Mouse (Mus musculus): Measurements from ENCODE around the gene Ccnb1ip1. TPM values are rescaled to one million over a fixed set of nuclear protein-coding genes. Genes with fewer than 3 reads are reported as not detected.
"Not testable (repeated sequence)": the region's sequence is repeated elsewhere in the genome, so short reads cannot be mapped to it uniquely, and the experiment has no call there.

Ccnb1ip1 gene
- not detected for total RNA-seq (2021)
- long read RNA-seq, experiment 1, result 0 reads
- long read RNA-seq, experiment 2, result 0 reads

DNA sequence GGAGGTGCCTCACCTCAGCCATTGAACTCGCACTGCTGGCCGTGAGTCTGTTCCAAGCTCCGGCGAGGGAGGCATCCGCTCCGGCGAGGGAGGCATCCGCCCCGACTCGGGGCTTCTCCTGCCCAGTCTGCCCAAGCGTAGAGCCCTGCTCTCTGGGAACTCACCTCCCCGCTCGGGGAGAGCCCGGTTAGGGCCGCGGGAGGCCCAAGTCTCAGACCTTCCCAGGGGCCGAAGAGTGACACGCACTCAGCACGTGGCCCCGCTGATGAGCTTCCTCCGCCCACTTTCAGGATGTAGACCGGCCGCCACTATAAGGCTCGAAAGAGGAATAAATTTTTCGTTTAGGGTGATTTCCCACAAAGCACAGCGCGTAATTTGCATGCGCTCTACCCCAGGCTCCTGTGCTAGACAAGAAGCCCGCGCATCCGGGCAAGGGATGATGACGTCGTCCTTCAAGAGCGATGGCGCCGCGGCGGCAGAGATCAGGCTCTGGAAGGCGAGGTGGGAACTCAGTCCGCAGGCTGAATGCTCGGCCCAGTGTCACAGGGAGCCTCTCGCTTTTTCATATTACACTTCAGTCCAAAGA, at the start of gene Ccnb1ip1, which contains the start of gene Parp2:
Ccnb1ip1 (minus strand) TSS at position 246 of the 586 bp plus-strand sequence.
Parp2 (plus strand) TSS at position 355 of the 586 bp plus-strand sequence.
- peak; percentile 98 to 99 for DNase-seq

DNA sequence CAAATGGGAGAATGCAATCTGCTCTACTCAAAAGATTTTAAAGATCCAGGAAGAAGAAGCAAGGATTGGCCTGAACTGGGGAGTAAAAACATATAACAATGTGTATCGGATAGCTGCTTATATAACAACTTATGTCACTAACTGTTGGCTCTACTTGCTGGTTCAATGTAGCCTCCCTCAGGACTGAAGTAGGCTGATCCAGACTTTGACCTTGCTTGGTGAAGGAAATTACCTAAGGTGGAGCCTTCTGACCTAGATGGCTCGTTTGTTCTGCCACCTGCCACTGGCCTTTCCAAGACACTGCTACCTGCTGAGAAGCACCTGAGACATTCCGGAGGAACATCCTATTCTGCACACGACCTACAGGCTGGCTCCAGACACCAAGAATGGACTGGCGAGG, 48.3 kb upstream of the Ccnb1ip1 start:
- no peak for DNase-seq

DNA sequence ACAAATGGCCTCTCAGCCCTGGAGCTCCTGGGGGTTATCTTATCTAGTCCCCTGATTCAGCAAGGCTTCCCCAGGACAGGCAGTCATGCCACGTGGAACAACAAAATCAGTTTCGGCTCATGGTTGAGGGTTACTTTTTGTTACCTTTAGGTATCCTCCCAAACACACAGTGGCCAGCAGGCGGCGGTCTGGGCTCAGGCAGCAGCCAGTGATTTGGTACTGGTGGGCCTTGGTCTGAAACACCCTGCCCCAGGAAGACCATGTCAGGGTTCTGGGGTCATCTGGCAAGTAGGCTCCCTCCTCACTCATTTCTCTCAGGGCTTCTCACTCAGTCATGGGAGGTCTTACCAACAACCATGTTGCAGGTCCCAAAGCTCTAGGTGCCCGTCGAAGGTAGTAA, 29.7 kb upstream of the Ccnb1ip1 start:
- DNase-seq, result peak in 1 of 2 experiments; percentile 9

DNA sequence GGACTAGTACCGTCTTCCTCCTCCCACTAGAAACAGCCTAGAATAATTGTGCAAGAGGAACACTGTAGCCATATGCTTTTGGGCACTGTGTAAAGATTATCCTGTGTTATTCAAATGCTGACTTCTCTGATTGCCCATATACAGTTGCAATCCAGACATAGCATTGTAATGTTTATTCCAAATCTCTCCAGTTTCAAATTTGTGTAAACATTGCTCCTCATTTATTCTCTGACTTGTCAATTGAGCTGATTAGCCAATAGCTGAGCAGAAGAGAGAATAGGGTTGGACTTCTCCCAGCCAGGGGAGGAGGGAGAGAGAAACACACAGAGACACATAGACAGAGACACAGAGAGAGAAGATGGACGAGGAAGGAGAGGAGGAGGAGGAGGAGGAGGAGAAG, 26.9 kb upstream of the Ccnb1ip1 start:
- no peak for DNase-seq

DNA sequence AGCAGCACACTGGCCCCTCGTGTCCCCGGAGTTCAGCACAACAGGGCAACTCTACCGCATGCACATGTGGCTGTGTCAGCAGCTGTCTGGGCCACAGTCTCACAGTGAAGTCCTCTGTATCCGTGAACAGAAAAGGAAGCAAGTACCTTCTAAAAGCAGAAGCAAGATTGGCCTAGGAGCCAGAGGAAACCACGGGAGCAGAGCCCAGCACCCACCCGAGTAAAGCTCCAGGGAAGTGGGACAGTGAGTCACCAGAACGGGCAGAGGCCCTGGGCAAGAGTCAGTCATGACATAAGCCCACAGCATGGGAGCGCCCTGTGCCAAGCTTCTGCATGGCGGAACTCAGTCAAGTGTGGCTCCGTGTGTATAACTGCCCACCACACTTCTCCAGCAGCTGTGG, 26.4 kb upstream of the Ccnb1ip1 start:
- DNase-seq, result peak; percentile 28 to 71

DNA sequence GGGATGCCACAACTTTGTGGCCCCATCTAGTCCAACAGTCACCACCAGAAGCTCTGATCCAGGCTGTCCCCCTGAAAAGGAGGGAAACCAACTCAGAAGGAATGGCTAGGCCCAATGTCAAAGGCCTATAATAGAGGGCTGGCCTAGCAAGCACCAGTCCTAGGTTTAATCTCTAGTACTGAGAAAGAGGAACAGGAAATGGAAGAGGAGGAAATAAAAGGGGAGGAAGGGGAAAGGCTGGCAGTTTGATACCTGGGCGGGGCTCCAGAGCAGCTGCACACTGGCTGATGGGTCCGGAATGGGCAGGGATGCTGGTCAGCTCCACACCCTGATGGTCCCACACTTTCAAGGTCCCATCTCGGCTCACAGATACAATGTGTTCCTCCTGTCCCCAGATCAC, 22.3 kb upstream of the Ccnb1ip1 start:
- peak in 1 of 2 experiments; percentile 57 for DNase-seq

DNA sequence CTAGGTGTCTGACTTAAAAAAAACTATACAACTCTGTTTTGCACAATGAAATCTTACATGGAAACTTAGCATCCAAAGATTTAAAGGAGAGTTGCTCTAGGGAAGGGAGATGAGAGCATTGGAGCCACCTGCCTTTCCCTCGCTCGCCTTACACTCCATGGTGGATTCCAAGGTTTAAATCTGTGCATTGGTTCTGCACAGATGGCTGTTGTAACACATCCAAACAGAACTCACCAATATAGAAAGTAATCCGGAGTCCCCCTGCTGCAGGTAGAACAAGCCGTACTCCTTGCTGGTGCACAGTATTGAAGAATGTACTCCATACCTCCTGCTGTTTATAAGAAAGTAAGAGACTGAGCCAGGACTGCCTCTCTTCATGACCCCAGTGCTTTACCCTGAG, 19.0 kb upstream of the Ccnb1ip1 start:
- no peak for DNase-seq

DNA sequence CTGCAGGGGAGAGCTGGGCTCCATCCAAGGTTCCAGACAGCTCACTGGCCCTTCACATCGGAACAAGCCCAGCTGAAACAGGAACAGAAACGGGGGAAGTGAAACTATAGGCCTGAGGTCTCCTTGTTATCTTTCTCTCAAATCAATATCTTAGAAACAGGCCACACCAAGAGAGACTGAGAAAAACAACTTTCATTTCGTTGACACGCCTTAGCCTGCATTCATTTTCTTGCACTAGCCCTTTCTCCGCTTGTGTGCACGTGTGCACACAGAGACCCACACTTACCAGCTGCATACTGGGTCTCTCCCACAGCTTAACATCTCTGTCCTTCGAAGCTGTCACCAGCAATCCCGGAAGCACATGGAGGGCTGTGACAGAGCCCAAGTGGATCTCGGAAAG, 16.7 kb upstream of the Ccnb1ip1 start:
- DNase-seq, result peak in 1 of 2 experiments; percentile 53

DNA sequence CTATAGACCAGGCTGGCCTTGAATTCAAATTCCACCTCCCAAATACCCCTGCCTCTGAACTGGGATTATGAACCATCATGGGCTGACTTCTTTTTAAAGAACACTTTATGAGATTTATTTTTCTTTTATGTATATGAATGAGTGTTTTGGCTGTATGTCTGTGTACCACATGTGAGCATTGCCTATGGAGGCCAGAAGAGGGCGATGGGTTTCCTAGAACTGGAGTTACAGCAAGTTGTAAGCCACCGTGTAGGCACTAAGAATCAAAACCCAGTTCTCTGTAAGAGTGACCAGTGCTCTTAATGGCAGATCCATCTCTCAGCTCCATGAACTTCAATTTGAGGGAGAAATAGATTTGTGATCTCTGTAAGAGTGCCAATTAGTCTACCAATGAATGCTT, 15.7 kb upstream of the Ccnb1ip1 start:
- no peak for DNase-seq

DNA sequence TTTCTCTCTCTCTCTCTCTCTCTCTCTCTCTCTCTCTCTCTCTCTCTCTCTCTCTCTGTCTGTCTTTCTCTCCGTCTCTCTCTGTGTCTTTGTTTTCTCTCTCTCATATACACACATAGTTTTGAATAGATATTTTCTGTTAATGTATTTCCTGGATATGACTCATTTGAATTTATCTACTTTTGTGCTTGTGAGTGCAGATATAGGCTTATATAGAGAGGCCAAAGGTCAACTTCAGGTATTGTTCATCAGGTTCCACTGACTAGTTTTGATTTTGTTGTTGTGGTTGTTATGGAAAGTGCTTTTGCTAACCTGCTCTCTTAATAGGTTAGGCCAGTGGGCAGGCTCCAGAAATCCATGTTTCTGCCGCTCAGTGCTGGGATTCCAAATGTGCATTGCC, 5.5 kb upstream of the Ccnb1ip1 start:
- DNase-seq, result no peak

DNA sequence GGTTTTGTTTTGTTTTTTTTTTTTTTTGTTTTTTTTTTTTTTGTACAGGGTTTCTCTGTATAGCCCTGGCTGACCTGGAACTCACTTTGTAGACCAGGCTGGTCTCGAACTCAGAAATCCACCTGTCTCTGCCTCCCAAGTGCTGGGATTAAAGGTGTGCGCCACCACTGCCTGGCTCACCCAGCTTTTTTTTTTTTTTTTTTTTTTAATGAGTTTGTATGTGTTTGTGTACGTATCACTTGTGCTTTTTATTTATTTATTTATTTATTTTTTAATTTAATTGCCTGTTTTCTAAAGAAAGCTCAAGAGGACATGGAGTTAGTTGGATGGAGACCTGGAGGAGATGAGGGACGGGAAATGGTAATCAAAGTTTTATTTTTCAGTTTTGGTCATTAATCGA, 1.1 kb downstream of the Ccnb1ip1 start:
- DNase-seq, result not testable (repeated sequence)

DNA sequence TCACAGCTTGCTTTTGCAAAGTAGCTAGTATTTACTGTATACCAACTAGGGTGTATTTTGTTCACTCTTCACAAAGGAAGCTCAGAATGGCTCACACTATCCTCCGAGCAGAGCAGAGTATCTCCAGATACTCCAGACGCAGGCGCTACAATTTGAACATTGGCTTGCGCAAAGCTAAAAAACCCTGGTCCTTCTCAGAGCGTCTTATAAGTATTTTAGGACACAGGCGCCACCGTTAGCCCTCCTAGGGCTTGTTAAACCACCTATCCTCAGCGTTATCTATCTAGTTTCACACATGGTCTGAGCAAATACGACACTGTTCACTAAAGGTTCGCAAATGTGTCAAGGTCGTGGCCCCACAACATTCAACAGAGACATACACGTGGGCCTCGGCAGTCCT, 2.8 kb downstream of the Ccnb1ip1 start:
- no peak for DNase-seq

DNA sequence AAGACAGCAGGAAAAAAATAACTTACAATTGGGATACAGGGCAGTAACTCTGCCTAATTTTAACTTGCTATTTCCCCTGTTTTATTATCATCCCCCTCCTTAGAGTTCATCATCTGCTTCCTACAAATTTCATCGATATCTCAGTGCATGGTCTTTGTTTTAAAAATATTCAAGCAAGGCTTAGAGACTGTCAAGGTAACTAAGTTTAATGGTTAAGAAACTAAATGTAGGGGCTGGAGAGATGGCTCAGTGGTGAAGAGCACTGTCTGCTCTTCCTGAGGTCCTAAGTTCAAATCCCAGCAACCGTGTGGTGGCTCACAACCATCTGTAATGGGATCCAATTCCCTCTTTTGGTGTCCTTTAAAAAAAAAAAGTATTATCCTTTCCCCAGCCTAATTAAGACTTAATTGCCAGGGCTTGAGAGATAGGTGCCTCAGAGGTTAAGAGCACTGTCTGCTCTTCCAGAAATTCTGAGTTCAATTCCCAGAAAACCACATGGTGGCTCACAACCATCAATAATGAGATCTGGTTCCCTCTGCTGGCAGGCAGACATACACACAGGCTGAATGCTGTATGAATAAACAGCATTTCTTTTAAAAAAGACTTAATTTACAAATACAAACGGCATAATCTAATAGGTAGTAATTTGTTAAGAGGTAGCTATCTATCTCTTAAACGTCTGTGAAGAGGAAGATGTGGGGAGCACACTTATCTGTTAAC, 4.5 kb downstream of the Ccnb1ip1 start:
- DNase-seq, result no peak

DNA sequence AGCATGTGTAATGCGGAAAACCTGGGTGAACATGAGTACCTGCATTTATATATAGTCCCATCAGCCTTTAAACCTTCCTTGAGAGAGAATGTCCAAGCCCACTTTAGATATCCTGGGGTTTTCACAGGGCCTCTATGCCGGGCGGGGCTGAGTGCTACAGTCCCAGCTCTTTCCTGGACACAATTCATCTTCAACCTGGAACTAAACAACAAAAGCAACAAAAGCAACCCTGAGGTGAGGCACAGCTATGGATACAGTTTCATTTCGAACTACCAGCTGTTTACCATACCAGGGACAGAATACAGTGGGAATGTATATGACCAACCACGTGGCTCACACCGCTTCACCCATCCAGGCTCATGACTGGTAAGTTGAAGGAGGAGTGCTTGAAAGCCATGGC, 5.1 kb downstream of the Ccnb1ip1 start:
- DNase-seq, result no peak

DNA sequence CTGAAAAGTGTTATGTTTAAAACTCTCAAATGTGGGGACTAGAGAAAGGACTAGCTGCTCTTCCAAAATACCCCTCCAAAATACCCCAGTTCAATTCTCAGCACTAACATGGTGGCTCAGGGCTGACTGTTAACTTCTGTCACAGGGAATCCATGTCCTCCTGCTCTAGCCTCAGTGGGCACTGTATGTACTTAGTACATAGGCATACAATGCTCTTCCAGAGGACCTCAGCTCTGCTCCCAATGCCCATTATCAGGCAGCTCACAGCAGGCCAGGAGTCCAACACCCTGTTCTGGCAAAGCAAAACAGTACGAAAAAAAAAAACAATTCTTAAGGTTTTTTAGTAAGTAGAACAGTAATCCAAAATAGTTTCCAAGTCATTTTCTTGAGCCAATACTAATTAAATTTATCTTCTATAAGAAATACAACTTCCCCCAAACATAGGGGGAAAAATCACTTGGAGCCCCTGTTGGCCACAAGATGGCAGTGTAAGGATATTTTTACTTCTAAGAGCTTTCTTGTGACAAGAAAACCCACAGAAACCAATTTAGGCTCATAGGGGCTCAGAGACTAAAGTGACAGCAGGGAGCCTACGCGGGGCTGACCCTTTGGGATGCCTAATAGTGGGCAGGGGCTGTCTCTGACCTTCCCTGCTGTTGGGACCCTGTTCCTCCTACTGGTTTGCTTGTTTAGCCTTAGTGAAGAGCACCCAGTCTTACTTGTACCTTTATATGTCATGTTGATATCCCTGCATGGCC, 7.9 kb downstream of the Ccnb1ip1 start:
- DNase-seq, result peak; percentile 27 to 76

DNA sequence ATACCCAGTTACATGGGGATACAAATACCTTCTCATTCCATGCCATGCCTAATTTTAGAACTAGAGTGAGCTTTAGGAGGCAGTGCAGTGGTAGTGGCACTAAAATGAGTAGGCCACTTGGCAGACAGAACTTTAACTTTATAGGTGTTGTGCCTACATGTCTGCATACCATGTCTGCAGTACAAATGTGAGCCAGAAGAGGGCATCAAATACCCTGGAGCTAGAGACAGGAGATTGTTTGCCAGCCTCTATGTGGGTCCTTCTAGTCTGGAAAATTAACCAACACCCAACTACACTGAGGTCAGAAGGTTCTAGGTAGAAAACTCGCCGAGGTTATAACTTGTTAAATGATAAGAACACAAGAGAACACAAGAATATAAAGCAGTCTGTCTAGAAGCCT, 9.0 kb downstream of the Ccnb1ip1 start:
- DNase-seq, result no peak

DNA sequence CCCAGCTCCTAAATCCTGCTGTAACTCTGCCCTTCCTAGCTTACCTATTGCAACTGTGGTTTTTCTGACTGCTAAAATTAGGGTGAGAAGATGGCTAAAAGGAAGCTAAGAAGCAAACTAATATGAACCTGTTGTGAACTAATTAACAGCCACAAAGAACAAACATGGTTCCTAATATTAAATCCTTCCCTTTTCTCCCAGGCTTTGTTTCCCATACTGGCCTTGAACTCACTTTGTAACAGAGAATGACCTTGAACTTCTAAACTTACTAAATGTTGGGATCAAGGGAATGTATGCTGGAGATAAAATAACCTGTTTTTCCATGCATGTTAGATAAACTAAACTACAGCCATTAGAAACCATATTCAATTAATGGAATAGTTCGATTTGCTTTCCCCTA, 11.1 kb downstream of the Ccnb1ip1 start:
- DNase-seq, result no peak

DNA sequence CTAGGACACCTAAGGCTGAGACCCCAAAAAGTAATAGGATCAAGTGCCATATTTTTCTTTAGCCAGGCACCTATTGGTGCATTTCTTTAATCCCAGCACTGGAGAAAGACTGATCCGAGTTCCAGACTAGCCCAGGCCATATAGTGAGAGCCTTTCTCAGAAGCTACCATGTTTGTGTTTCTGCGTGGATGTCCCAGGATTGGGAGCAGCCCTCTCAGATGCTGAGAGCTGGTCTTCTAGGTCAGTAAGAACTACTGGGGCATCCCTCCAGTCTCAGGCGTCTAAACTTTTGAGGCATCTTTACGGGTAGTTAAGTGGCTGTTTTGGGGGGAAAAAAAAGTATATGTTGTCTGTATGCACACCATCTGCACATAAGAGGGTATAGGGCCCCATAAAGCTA, 11.6 kb downstream of the Ccnb1ip1 start:
- no peak for DNase-seq

DNA sequence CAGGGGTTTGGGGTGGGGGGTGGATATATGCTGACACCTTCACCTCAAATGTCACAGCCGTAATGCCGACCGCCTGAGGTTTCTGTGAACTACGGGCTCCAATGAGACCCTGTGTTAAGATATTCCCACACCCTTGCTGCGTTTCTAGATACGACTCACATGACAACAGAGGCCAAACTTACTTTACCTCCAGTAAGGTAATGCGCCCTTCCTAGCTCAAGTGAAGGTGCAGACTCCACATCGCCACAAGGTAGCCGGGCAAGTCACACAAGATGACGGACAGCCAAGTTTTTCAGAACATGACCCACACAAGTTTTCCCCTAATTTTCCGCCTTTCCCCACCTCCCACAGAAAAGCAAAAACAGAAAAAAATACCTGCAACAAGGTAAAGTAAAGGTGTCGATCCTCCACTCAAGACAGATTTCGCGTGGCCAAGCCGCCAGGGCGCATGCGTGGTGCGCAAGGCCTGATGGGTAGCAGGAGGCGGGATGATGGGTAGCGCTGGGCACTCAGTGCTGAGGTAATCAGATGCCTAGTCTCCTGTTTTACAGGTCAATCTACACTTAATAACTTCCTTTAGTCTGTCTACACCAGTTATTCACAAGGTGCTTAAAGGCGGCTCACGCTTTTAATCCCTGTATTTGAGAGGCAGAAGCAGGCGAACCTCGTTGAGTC, 12.1 kb downstream of the Ccnb1ip1 start:
- DNase-seq, result no peak

DNA sequence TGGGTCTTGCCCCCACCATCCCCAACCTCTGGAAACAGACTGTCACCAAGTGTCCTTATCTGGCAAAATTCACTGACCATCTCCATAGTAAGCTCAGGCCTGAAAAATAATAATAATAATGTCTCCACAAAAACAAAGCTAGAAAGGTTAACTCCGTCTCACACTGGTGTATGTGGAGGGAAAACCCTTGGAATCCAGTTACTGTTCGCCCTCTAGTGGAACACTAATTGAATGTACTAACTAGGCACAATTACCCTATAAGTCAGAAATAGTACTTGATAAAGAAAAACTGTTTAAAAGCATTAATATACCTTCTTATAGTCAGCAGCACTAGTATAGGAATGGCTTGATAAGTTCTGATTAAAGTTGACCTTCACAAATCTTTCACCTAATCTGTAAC, 19.4 kb downstream of the Ccnb1ip1 start:
- DNase-seq, result no peak

DNA sequence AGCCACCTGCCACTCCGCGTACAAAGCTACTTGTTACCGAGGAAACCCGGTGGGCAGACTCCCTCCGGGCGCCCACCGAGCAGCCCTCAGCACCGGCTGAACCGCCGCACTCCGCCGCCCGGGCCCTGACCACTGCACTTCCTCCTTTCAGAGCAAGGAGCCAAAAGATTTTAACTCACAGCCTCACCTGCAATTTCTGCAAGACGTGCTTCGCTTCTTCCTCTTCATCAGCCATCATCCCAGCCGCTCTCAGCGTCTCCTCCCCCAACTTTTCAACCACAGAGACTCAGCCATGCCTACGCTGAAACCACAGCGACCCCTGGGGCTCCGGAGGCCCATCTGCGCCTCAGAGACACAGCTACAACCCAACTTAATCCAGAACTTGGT, 22.3 kb downstream of the Ccnb1ip1 start, which contains the start of gene Ttc5:
Ttc5 (minus strand) TSS at position 269 of the 387 bp plus-strand sequence.
- peak; percentile 90 to 98 for DNase-seq
